Mouse (Mus musculus): ENCODE measurements around the gene Myh6. TPM values are rescaled to one million over a fixed set of nuclear protein-coding genes. Genes with fewer than 3 reads are reported as not detected.

The Myh6 gene
- polyA plus RNA-seq, 1 experiment from 2014 or later: 2.1 TPM

DNA sequence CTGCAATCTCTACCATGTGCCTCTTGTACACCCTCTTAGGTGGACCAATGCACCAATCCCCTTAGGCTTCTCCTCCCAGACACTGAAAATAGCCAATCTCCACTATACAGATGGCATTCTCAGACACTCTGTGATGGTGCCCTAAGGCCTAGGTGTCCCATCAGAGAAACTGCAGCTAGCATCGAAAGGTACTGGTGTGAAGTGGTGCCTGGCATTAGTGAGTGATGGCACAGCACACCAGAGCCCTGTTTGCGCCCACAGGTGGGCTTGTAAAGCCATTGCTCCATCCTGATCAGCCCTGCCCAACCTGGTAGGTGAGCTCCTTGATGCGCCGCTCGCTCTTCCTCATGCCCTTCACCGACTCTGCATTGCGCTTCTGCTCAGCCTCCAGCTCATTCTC lies 22.8 kb downstream of the Myh6 start:
- 94% methylated on average over 7 of the region's 7 CpGs for WGBS
- no peak for ATAC-seq (ENCODE audit: insufficient read depth, low FRiP score)
- no peak overlapping the region for H3K4me3 ChIP-seq (replicated peaks; ENCODE audit: low read length)

DNA sequence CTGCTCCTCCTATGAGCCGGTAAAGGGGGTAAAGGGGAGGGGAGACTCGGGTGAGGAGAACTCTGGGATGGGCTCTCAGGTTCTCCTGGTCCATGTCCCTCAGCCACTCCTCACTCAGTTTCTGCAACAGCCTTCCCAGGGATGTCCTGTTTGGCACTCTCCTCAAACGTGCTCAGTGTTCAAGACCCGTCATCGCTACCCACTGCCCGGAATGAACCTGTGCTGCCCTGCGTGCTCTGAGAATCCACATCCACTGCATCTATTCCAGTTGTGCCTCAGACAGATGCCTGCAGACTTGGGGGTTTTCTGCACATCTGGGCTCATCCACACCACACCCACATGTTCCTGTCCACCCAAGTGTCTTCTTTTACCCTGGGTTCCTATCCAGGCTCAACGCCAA lies 24.2 kb downstream of the Myh6 start:
- Histone ChIP-seq H3K9me3 (replicated peaks; ENCODE audit: control insufficient read depth, low read length) (no peaks in the 10 kb centered on the region), H3K9ac (ENCODE audit: low read length) (no peak overlapping the region), H3K4me1 (ENCODE audit: control insufficient read depth, insufficient read depth, low read length) (no peaks in the 10 kb centered on the region), H3K27me3 (ENCODE audit: control insufficient read depth, insufficient read depth, low read length) (no peaks in the 10 kb centered on the region; the same call in 1 of the 2 replicates), H3K36me3 (ENCODE audit: control insufficient read depth, insufficient read depth, low read length) (no peaks in the 10 kb centered on the region), H3K4me2 (ENCODE audit: low read depth, low read length) (no peak overlapping the region), H3K4me3 (replicated peaks; ENCODE audit: low read length) (no peak overlapping the region), H3K27ac (ENCODE audit: low read length) (no peak overlapping the region)
- 88% methylated on average over 8 of the region's 8 CpGs for WGBS
- no peak for ATAC-seq (ENCODE audit: insufficient read depth, low FRiP score)

More for the DNA sequence above, 22.8 kb downstream of the Myh6 start:
- H3K4me1 ChIP-seq (ENCODE audit: control insufficient read depth, insufficient read depth, low read length): no peaks in the 10 kb centered on the region
- no peak overlapping the region for H3K27ac ChIP-seq (ENCODE audit: low read length)
- H3K27me3 ChIP-seq (ENCODE audit: control insufficient read depth, insufficient read depth, low read length): no peaks in the 10 kb centered on the region
- no peak overlapping the region for H3K4me2 ChIP-seq (ENCODE audit: low read depth, low read length)
- H3K9ac ChIP-seq (ENCODE audit: low read length): no peak overlapping the region
- H3K36me3 ChIP-seq (ENCODE audit: control insufficient read depth, insufficient read depth, low read length): no peaks in the 10 kb centered on the region
- no peaks in the 10 kb centered on the region for H3K9me3 ChIP-seq (replicated peaks; ENCODE audit: control insufficient read depth, low read length)

DNA sequence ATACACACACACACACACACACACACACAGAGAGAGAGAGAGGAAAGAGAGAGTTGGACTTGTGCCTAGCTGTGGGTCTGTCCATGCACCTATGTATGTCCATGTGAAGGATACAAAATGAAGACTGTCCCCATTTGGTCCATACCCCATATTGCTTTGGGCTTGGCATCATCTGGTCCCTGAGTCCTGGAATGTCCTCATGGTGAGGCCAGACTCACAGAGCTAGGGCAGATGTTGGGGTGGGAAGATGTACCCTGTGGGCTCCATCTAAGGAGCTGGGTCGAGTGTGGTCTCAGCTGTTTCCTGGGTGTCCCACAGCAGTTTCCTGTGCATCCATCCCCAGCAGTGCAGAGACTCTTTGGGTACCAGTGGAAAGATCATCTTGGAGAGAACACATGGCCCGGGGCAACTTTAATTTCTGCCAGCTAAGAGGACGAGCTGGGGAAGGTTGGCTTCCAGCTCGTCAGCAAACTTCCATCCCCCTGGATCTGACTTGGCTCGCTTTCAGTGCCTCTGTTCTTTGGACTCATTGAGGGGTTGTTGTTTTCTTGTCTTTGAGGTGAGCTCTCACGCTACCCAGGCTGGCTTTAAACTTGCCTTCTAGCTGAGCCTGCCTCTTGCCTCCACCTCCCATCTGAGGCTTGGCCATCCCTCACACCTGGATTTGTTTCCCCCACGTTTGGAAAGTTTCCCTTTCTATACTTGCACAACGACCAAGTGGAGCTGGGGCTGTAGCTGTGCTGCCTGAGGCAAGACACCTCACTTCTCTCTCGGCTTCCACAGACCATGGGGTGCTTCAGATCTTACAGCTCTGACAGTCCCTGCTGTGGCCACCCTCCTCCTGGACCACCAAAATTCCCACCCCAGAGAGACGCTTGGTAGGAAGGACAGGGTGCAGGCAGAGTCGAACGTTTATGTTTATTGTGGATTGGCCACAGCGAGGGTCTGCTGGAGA lies 25.4 kb downstream of the Myh6 start:
- Histone ChIP-seq H3K27me3 (ENCODE audit: control insufficient read depth, insufficient read depth, low read length) (no peaks in the 10 kb centered on the region; the same call in 1 of the 2 replicates), H3K4me1 (ENCODE audit: control insufficient read depth, insufficient read depth, low read length) (no peaks in the 10 kb centered on the region), H3K36me3 (ENCODE audit: control insufficient read depth, insufficient read depth, low read length) (no peaks in the 10 kb centered on the region), H3K4me2 (ENCODE audit: low read depth, low read length) (no peak overlapping the region), H3K27ac (ENCODE audit: low read length) (no peak overlapping the region), H3K9me3 (replicated peaks; ENCODE audit: control insufficient read depth, low read length) (no peaks in the 10 kb centered on the region), H3K9ac (ENCODE audit: low read length) (no peak overlapping the region), H3K4me3 (replicated peaks; ENCODE audit: low read length) (no peak overlapping the region)
- 52% methylated on average over 13 of the region's 13 CpGs for WGBS
- ATAC-seq (ENCODE audit: insufficient read depth, low FRiP score): no peak

DNA sequence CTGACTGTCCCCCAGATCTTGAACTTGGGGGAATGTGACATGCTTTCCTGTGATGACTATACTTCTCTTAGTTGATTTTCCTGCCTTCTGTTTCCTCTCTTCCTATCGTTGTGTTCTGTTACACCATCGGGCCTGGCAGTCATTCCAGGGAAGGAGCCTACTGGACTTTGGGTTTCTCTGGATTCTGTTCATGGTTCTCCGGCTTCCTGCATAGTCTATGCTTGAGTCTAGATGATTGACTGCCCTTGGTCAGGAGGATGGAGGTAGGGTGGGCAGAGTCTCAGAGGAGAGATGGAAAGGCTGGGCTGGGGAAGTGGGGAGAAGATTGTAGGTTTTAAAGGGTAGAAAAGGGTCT lies 26.6 kb downstream of the Myh6 start:
- H3K4me1 ChIP-seq (ENCODE audit: control insufficient read depth, insufficient read depth, low read length): 0 out of 2 replicates have a peak, but pooled peaks cover 2% of the 10 kb centered on the region
- H3K27me3 ChIP-seq (ENCODE audit: control insufficient read depth, insufficient read depth, low read length): no peaks in the 10 kb centered on the region; the same call in 1 of the 2 replicates
- H3K27ac ChIP-seq (ENCODE audit: low read length): no peak overlapping the region
- no peak overlapping the region for H3K4me2 ChIP-seq (ENCODE audit: low read depth, low read length)
- no peak overlapping the region for H3K9ac ChIP-seq (ENCODE audit: low read length)
- ATAC-seq (ENCODE audit: insufficient read depth, low FRiP score): no peak
- whole genome bisulfite sequencing: 72% methylated on average over 3 of the region's 3 CpGs
- no peaks in the 10 kb centered on the region for H3K9me3 ChIP-seq (replicated peaks; ENCODE audit: control insufficient read depth, low read length)
- no peak overlapping the region for H3K4me3 ChIP-seq (replicated peaks; ENCODE audit: low read length)
- H3K36me3 ChIP-seq (ENCODE audit: control insufficient read depth, insufficient read depth, low read length): no peaks in the 10 kb centered on the region

GRCm38 (mm10) chr14:54939434-54940175 lies 27.1 kb downstream of the Myh6 start:
- Histone ChIP-seq H3K4me1 (ENCODE audit: control insufficient read depth, insufficient read depth, low read length) (0 out of 2 replicates have a peak, but pooled peaks cover 2% of the 10 kb centered on the region), H3K9ac (ENCODE audit: low read length) (no peak overlapping the region), H3K27ac (ENCODE audit: low read length) (no peak overlapping the region), H3K9me3 (replicated peaks; ENCODE audit: control insufficient read depth, low read length) (no peaks in the 10 kb centered on the region), H3K36me3 (ENCODE audit: control insufficient read depth, insufficient read depth, low read length) (no peaks in the 10 kb centered on the region), H3K27me3 (ENCODE audit: control insufficient read depth, insufficient read depth, low read length) (no peaks in the 10 kb centered on the region; the same call in 1 of the 2 replicates), H3K4me2 (ENCODE audit: low read depth, low read length) (no peak overlapping the region), H3K4me3 (replicated peaks; ENCODE audit: low read length) (no peak overlapping the region)
- ATAC-seq (ENCODE audit: insufficient read depth, low FRiP score): peak; percentile 74
- 53% methylated on average over 12 of the region's 12 CpGs for WGBS

DNA sequence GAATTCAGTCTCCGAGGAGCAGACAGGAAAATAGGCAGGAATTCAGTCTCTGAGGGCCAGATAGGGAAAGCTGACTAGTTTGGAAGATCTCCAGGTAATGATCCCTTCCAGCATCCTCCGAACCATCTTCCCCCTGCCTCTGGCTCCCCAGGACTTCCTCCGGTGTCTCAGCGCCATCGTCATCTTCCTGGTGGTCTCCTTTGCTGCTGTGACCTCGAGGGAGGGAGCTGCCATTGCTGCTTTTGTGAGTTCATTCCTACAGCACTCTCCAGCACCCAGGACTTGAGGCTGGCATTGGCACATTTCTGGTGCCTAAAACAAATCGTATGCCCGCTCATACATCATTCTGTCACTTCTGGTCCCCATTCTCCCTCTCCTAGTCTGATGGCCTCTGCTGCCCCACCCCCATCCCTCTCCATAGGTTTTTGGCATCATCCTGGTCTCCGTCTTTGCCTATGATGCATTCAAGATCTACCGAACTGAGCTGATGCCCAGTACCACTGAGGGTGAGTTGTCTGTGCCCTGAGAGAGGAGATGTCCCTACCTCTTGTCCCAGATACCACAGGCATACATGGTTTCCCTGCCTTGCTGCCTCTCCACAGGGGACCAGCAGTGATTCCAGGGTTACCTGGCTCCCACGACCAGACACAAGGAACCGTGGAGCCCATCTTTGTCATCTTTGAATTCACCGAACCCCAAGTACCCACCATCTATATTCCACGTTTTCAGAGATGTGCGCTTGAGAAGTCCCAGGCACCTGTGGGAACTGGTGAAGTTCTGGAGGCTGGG lies 28.1 kb downstream of the Myh6 start:
- no peak overlapping the region for H3K4me2 ChIP-seq (ENCODE audit: low read depth, low read length)
- H3K36me3 ChIP-seq (ENCODE audit: control insufficient read depth, insufficient read depth, low read length): no peaks in the 10 kb centered on the region
- H3K9ac ChIP-seq (ENCODE audit: low read length): no peak overlapping the region; the same call in 1 of the 2 replicates
- 72% methylated on average over 15 of the region's 15 CpGs for WGBS
- no peaks in the 10 kb centered on the region for H3K9me3 ChIP-seq (replicated peaks; ENCODE audit: control insufficient read depth, low read length)
- no peak for ATAC-seq (ENCODE audit: insufficient read depth, low FRiP score)
- no peak overlapping the region for H3K4me3 ChIP-seq (replicated peaks; ENCODE audit: low read length)
- 0 out of 2 replicates have a peak, but pooled peaks cover 2% of the 10 kb centered on the region for H3K4me1 ChIP-seq (ENCODE audit: control insufficient read depth, insufficient read depth, low read length)
- H3K27ac ChIP-seq (ENCODE audit: low read length): no peak overlapping the region
- no peaks in the 10 kb centered on the region; the same call in 1 of the 2 replicates for H3K27me3 ChIP-seq (ENCODE audit: control insufficient read depth, insufficient read depth, low read length)

- Histone ChIP-seq H3K4me1 (ENCODE audit: control insufficient read depth, insufficient read depth, low read length) (0 out of 2 replicates have a peak, but pooled peaks cover 6% of the 10 kb centered on the region), H3K9me3 (replicated peaks; ENCODE audit: control insufficient read depth, low read length) (no peaks in the 10 kb centered on the region), H3K4me2 (ENCODE audit: low read depth, low read length) (no peak overlapping the region), H3K4me3 (replicated peaks; ENCODE audit: low read length) (no peak overlapping the region), H3K36me3 (ENCODE audit: control insufficient read depth, insufficient read depth, low read length) (no peaks in the 10 kb centered on the region), H3K9ac (ENCODE audit: low read length) (no peak overlapping the region), H3K27ac (ENCODE audit: low read length) (no peak overlapping the region), H3K27me3 (ENCODE audit: control insufficient read depth, insufficient read depth, low read length) (no peaks in the 10 kb centered on the region; the same call in 1 of the 2 replicates)
- no peak for ATAC-seq (ENCODE audit: insufficient read depth, low FRiP score)
- 90% methylated on average over 16 of the region's 16 CpGs for WGBS
These were observed 29.2 kb downstream of the Myh6 start for GRCm38 (mm10) chr14:54937361-54938182.

DNA sequence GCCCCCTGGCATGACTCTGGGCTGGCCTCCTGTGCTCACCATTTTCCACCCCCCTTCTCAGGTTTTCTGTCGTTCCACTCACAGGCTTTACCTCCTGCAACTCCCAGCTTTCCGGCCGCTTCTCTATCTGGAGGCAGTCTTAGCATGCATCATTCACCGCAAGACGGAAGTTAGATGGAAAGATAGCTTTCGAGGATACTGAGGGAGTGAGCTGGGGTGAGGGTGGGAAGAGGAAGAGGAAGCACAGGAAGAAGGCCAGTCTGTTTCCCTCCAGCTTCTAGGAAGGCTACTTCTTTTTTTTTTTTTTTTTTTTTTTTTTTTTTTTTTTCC lies 29.9 kb downstream of the Myh6 start:
- Histone ChIP-seq H3K27ac (ENCODE audit: low read length) (0 out of 2 replicates have a peak overlapping the region, but pooled peaks have one; percentile 36), H3K9me3 (replicated peaks; ENCODE audit: control insufficient read depth, low read length) (no peaks in the 10 kb centered on the region)

More for the DNA sequence above, 29.9 kb downstream of the Myh6 start:
- no peak overlapping the region for H3K4me2 ChIP-seq (ENCODE audit: low read depth, low read length)
- ATAC-seq (ENCODE audit: insufficient read depth, low FRiP score): no peak
- no peak overlapping the region for H3K4me3 ChIP-seq (replicated peaks; ENCODE audit: low read length)
- H3K4me1 ChIP-seq (ENCODE audit: control insufficient read depth, insufficient read depth, low read length): 0 out of 2 replicates have a peak, but pooled peaks cover 6% of the 10 kb centered on the region
- H3K9ac ChIP-seq (ENCODE audit: low read length): peak overlapping the region; percentile 2; the same call in 1 of the 2 replicates
- no peaks in the 10 kb centered on the region for H3K36me3 ChIP-seq (ENCODE audit: control insufficient read depth, insufficient read depth, low read length)
- H3K27me3 ChIP-seq (ENCODE audit: control insufficient read depth, insufficient read depth, low read length): no peaks in the 10 kb centered on the region; the same call in 1 of the 2 replicates
- 44% methylated on average over 6 of the region's 6 CpGs for WGBS
